In genomic region chr1:168381451-168381850, GRCm38 (mm10) we compare ENCODE assay signal across 11 mouse cellular contexts. TPM values are rescaled to one million over a fixed set of nuclear protein-coding genes. Genes with fewer than 3 reads are reported as not detected.
DNase-seq lines count a peak whose midpoint lies in the region; ATAC-seq and TF ChIP-seq lines count a peak whose summit lies in the region.
"Had no signal": no experiment of that assay in that cellular context is flagged by ENCODE, and none has a peak within 500 bp of the region (broad histone marks: within the 10 kb centered on the region; RNA-seq: fewer than 3 reads in every experiment).

No protein-coding gene starts in this region.

- no peak overlapping the region for H3K9ac ChIP-seq in liver, postnatal 0 days (replicated peaks)
- H3K9ac ChIP-seq in liver, embryonic 11.5 days (ENCODE audit: low read depth, low read length): no peak overlapping the region
- no peak overlapping the region for H3K9ac ChIP-seq in heart, postnatal 0 days (replicated peaks; ENCODE audit: low read depth, low read length)

- H3K36me3 ChIP-seq in liver, postnatal 0 days (replicated peaks; ENCODE audit: insufficient read depth, low read length): no peaks in the 10 kb centered on the region
- H3K36me3 ChIP-seq in liver, embryonic 11.5 days (ENCODE audit: control insufficient read depth, insufficient read depth, low read length): no peaks in the 10 kb centered on the region
- H3K36me3 ChIP-seq in heart, postnatal 0 days (replicated peaks; ENCODE audit: control insufficient read depth, insufficient read depth, low read length): no peaks in the 10 kb centered on the region

- H3K27me3 ChIP-seq in liver, postnatal 0 days (ENCODE audit: insufficient read depth, low read length): no peaks in the 10 kb centered on the region
- H3K27me3 ChIP-seq in liver, embryonic 11.5 days (replicated peaks; ENCODE audit: control insufficient read depth, insufficient read depth, low read length): no peaks in the 10 kb centered on the region
- no peaks in the 10 kb centered on the region for H3K27me3 ChIP-seq in heart, postnatal 0 days (ENCODE audit: control insufficient read depth, insufficient read depth, low read length)

- TF ChIP-seq EP300 in liver, postnatal 0 days (IDR thresholded peaks at IDR 0.05; ENCODE audit: low read depth): no peak
- no peak for TF ChIP-seq EP300 in heart, postnatal 0 days (IDR thresholded peaks at IDR 0.05; ENCODE audit: low read depth)

- H3K4me3 ChIP-seq in liver, postnatal 0 days (ENCODE audit: low read depth, low read length): no peak overlapping the region
- no peak overlapping the region for H3K4me3 ChIP-seq in liver, embryonic 11.5 days (ENCODE audit: low read depth, low read length)
- no peak overlapping the region for H3K4me3 ChIP-seq in heart, postnatal 0 days (ENCODE audit: low read depth, low read length)

- 60% methylated on average over 4 of the region's 4 CpGs for whole genome bisulfite sequencing in liver, postnatal 0 days (ENCODE audit: insufficient replicate concordance)
- WGBS in liver, embryonic 11.5 days: 83% methylated on average over 4 of the region's 4 CpGs
- WGBS in heart, postnatal 0 days: 47% methylated on average over 4 of the region's 4 CpGs

- no peaks in the 10 kb centered on the region for H3K9me3 ChIP-seq in liver, postnatal 0 days (ENCODE audit: low read length)
- no peaks in the 10 kb centered on the region for H3K9me3 ChIP-seq in liver, embryonic 11.5 days (ENCODE audit: control insufficient read depth, low read length)
- no peaks in the 10 kb centered on the region for H3K9me3 ChIP-seq in heart, postnatal 0 days (replicated peaks; ENCODE audit: control insufficient read depth, low read length)

- no peak overlapping the region for H3K27ac ChIP-seq in liver, postnatal 0 days (ENCODE audit: low read depth)
- H3K27ac ChIP-seq in liver, embryonic 11.5 days (ENCODE audit: low read depth, low read length): no peak overlapping the region
- H3K27ac ChIP-seq in heart, postnatal 0 days (ENCODE audit: low read depth): peak overlapping the region; percentile 90

- no peaks in the 10 kb centered on the region for H3K4me1 ChIP-seq in liver, postnatal 0 days (ENCODE audit: insufficient read depth)
- H3K4me1 ChIP-seq in liver, embryonic 11.5 days (replicated peaks; ENCODE audit: control insufficient read depth, insufficient read depth, low read length): peaks cover 17% of the 10 kb centered on the region; the same call in 1 of the 2 replicates
- H3K4me1 ChIP-seq in heart, postnatal 0 days (ENCODE audit: control insufficient read depth, insufficient read depth): peaks cover 69% of the 10 kb centered on the region

- no peak for DNase-seq in frontal cortex, postnatal 25 days (ENCODE audit: low spot score in 2 of 2)
- DNase-seq in liver, postnatal 0 days: no peak
- no peak for DNase-seq in liver, embryonic 11.5 days (ENCODE audit: low spot score)
- DNase-seq in heart, postnatal 0 days (ENCODE audit: low spot score): no peak
- peak; percentile 71 for DNase-seq in kidney, postnatal 14 days
- DNase-seq in cerebellum, adult 11-12 months: no peak
- no peak for DNase-seq in cerebellum, postnatal 4 days (ENCODE audit: low spot score in 2 of 2)
- DNase-seq: adrenal gland, adult 2 months; B cell, adult 2 months; cerebellum, adult 8-10 months had no signal

- H3K4me2 ChIP-seq in liver, postnatal 0 days (ENCODE audit: low read depth, low read length): no peak overlapping the region
- H3K4me2 ChIP-seq in liver, embryonic 11.5 days: no peak overlapping the region
- H3K4me2 ChIP-seq in heart, postnatal 0 days (ENCODE audit: low read depth, low read length): no peak overlapping the region

- peak; percentile 64 for ATAC-seq in frontal cortex, adult (ENCODE audit: low TSS enrichment)
- 0 out of 2 replicates have a peak, but pooled peaks have one; percentile 35 for ATAC-seq in liver, postnatal 0 days
- ATAC-seq in liver, embryonic 11.5 days (replicated peaks; ENCODE audit: low FRiP score): no peak
- ATAC-seq in heart, postnatal 0 days (ENCODE audit: insufficient read depth, low read depth): no peak

- no peak for TF ChIP-seq CTCF in liver, postnatal 0 days (IDR thresholded peaks at IDR 0.05; ENCODE audit: low read depth)
- no peak for TF ChIP-seq CTCF in heart, postnatal 0 days (IDR thresholded peaks at IDR 0.05; ENCODE audit: low read depth)

RNA-seq across cellular contexts. Expression of gene Pbx1, which starts 50.6 kb away (rescaled TPM):
- 4.0 TPM in 2 replicates for polyA plus RNA-seq in liver, postnatal 0 days (2015; fragmentation: Nextera tagmentation; extraction: Ambion mirVana)
- 14.6 and 17.0 TPM in 2 replicates for polyA plus RNA-seq in liver, embryonic 11.5 days (2014; fragmentation: Nextera tagmentation; extraction: Ambion mirVana)
- total RNA-seq in heart, postnatal 0 days (2014; rRNA removed; ENCODE audit: low replicate concordance): 31.3 and 42.9 TPM in 2 replicates
- 15.7 and 17.1 TPM in 2 replicates for polyA plus RNA-seq in heart, postnatal 0 days (2015; fragmentation: Nextera tagmentation; extraction: Ambion mirVana)

Comparison
In these comparisons a context has a peak if more than half of its experiments do, and no peak if none do; other contexts are left out.
1. ATAC-seq: peak in frontal cortex, adult (single experiment) and liver, postnatal 0 days (single experiment); none in liver, embryonic 11.5 days (single experiment) and heart, postnatal 0 days (single experiment).